Mouse (Mus musculus) intestine, embryonic 14.5 days (tissue): ENCODE results near the gene 0610010K14Rik. TPM values are rescaled to one million over a fixed set of nuclear protein-coding genes. Genes with fewer than 3 reads are reported as not detected.
A peak's percentile ranks its signal among the peaks of the same experiment; 100 is the strongest.

Experiments
- ATAC-seq: fragments of 200-750 bp; cut with Nextera tagmentation; replicated peaks from 2 replicates; pipeline ENCODE4 v1.8.0; 2017; ENCODE audit warnings: low read depth, moderate number of reproducible peaks, moderate TSS enrichment, moderate library complexity; ENCODE audit not compliant: low FRiP score, low TSS enrichment
- DNase-seq: peaks from one replicate; pipeline ENCODE4 v3.0.0-alpha.2; 2018; ENCODE audit warnings: low spot score
- H3K27ac ChIP-seq: fragments of 300-500 bp; sonication (generic); 2 replicates; pipeline ENCODE4 v1.5.1; 2014; ENCODE audit warnings: low read depth, mild to moderate bottlenecking, control low read depth
- H3K27me3 ChIP-seq: fragments of 300-500 bp; sonication (generic); replicated peaks from 2 replicates; pipeline ENCODE4 v1.6.1; 2014; ENCODE audit warnings: low read length, control low read depth; ENCODE audit not compliant: control insufficient read depth, insufficient read depth
- H3K36me3 ChIP-seq: fragments of 300-500 bp; sonication (generic); 2 replicates; pipeline ENCODE4 v1.6.1; 2014; ENCODE audit warnings: low read length, control low read depth; ENCODE audit not compliant: control insufficient read depth, insufficient read depth
- H3K4me1 ChIP-seq: fragments of 300-500 bp; sonication (generic); replicated peaks from 2 replicates; pipeline ENCODE4 v1.6.1; 2014; ENCODE audit warnings: low read length, control low read depth, mixed read lengths; ENCODE audit not compliant: control insufficient read depth, insufficient read depth
- H3K4me2 ChIP-seq: fragments of 300-500 bp; sonication (generic); 2 replicates; pipeline ENCODE4 v1.6.1; 2014; ENCODE audit warnings: low read length
- H3K4me3 ChIP-seq: fragments of 300-500 bp; sonication (generic); 2 replicates; pipeline ENCODE4 v1.5.1; 2014; ENCODE audit warnings: low read depth, low read length, control low read depth, mixed read lengths
- H3K9ac ChIP-seq: fragments of 300-500 bp; sonication (generic); 2 replicates; pipeline ENCODE4 v1.6.1; 2014; ENCODE audit warnings: mild to moderate bottlenecking, low read length
- H3K9me3 ChIP-seq: fragments of 300-500 bp; sonication (generic); 2 replicates; pipeline ENCODE4 v1.6.1; 2016; ENCODE audit warnings: low read length, control low read depth; ENCODE audit not compliant: control insufficient read depth
- WGBS: fragments of 180-500 bp; shearing (Covaris S2); extraction: QIAGEN DNeasy Blood & Tissue Kit; methylation state at CpG from one replicate; pipeline ENCODE4 v1.1.7; 2014; 5-methylcytosine and 5-hydroxymethylcytosine counted together
- polyA plus RNA-seq: library from polyadenylated mRNA; unstranded; fragments of >200 nt; fragmentation: Nextera tagmentation; extraction: Ambion mirVana; gene quantifications from 2 replicates; pipeline ENCODE4 v1.2.1, GENCODE M21; 2014

0610010K14Rik gene
- polyA plus RNA-seq, 1 experiment from 2014 or later, result 159 TPM

GRCm38 (mm10) chr11:70221603-70222500, 15.9 kb downstream of the 0610010K14Rik start:
- no peak; the same call in 1 of the 2 replicates for ATAC-seq
- H3K4me1 ChIP-seq, result peaks cover 5% of the 10 kb centered on the region; the same call in 1 of the 2 replicates

GRCm38 (mm10) chr11:70220731-70221602, 16.7 kb downstream of the 0610010K14Rik start, which contains the start of gene Slc16a13:
Gene Slc16a13, minus strand, starts transcription at chr11:70221064.
- peak within 1 kb of the TSS; percentile 87 for H3K27ac ChIP-seq
- ATAC-seq (peak; percentile 92), DNase-seq (peak; percentile 92)
- H3K4me2 ChIP-seq, result peak within 1 kb of the TSS; percentile 96
- under 1% methylated on average over 28 of the region's 28 CpGs for WGBS
- peaks cover 26% of the 10 kb centered on the region for H3K27me3 ChIP-seq
- H3K9ac ChIP-seq, result peak within 1 kb of the TSS; percentile 64
- H3K4me1 ChIP-seq, result peaks cover 5% of the 10 kb centered on the region; the same call in 1 of the 2 replicates
- H3K9me3 ChIP-seq, result no peaks in the 10 kb centered on the region
- peak within 1 kb of the TSS; percentile 55 for H3K4me3 ChIP-seq
- H3K36me3 ChIP-seq, result peaks cover 13% of the 10 kb centered on the region; the same call in 1 of the 2 replicates

More at GRCm38 (mm10) chr11:70221603-70222500, 15.9 kb downstream of the 0610010K14Rik start:
- Histone ChIP-seq H3K4me3 (peak overlapping the region; percentile 55), H3K27ac (peak overlapping the region; percentile 87), H3K4me2 (peak overlapping the region; percentile 96), H3K9ac (peak overlapping the region; percentile 64), H3K36me3 (peaks cover 8% of the 10 kb centered on the region; the same call in 1 of the 2 replicates), H3K9me3 (no peaks in the 10 kb centered on the region), H3K27me3 (peaks cover 26% of the 10 kb centered on the region)
- WGBS, result 7% methylated on average over 14 of the region's 14 CpGs
- peak; percentile 66 for DNase-seq

- WGBS, result 3% methylated on average over 24 of the region's 24 CpGs
- peak overlapping the region; percentile 64 for H3K9ac ChIP-seq
- H3K4me3 ChIP-seq, result peak overlapping the region; percentile 55
- peaks cover 26% of the 10 kb centered on the region for H3K27me3 ChIP-seq
- ATAC-seq, result no peak
- peaks cover 13% of the 10 kb centered on the region; the same call in 1 of the 2 replicates for H3K36me3 ChIP-seq
- peak overlapping the region; percentile 87 for H3K27ac ChIP-seq
- DNase-seq, result no peak
- H3K4me2 ChIP-seq, result peak overlapping the region; percentile 96
- peaks cover 5% of the 10 kb centered on the region; the same call in 1 of the 2 replicates for H3K4me1 ChIP-seq
- H3K9me3 ChIP-seq, result no peaks in the 10 kb centered on the region
Measured at GRCm38 (mm10) chr11:70220323-70220722, 17.4 kb downstream of the 0610010K14Rik start.

GRCm38 (mm10) chr11:70219873-70220272, 17.8 kb downstream of the 0610010K14Rik start:
- DNase-seq, result no peak
- ATAC-seq, result no peak
- H3K27me3 ChIP-seq, result peaks cover 26% of the 10 kb centered on the region

GRCm38 (mm10) chr11:70218741-70219470, 18.8 kb downstream of the 0610010K14Rik start:
- 89% methylated on average over 15 of the region's 15 CpGs for WGBS
- no peak overlapping the region for H3K9ac ChIP-seq
- H3K4me2 ChIP-seq, result peak overlapping the region; percentile 96
- no peaks in the 10 kb centered on the region for H3K9me3 ChIP-seq
- H3K27me3 ChIP-seq, result peaks cover 31% of the 10 kb centered on the region
- H3K4me1 ChIP-seq, result peaks cover 13% of the 10 kb centered on the region
- no peak for DNase-seq
- no peak overlapping the region for H3K27ac ChIP-seq
- H3K36me3 ChIP-seq, result peaks cover 13% of the 10 kb centered on the region; the same call in 1 of the 2 replicates
- H3K4me3 ChIP-seq, result no peak overlapping the region
- no peak for ATAC-seq

More at GRCm38 (mm10) chr11:70219873-70220272, 17.8 kb downstream of the 0610010K14Rik start:
- peaks cover 5% of the 10 kb centered on the region; the same call in 1 of the 2 replicates for H3K4me1 ChIP-seq
- H3K9me3 ChIP-seq, result no peaks in the 10 kb centered on the region
- H3K27ac ChIP-seq, result peak overlapping the region; percentile 87; the same call in 1 of the 2 replicates
- peak overlapping the region; percentile 64 for H3K9ac ChIP-seq
- peaks cover 13% of the 10 kb centered on the region; the same call in 1 of the 2 replicates for H3K36me3 ChIP-seq
- 62% methylated on average over 7 of the region's 7 CpGs for WGBS
- peak overlapping the region; percentile 55 for H3K4me3 ChIP-seq
- H3K4me2 ChIP-seq, result peak overlapping the region; percentile 96

GRCm38 (mm10) chr11:70218039-70218438, 19.7 kb downstream of the 0610010K14Rik start:
- H3K36me3 ChIP-seq, result peaks cover 13% of the 10 kb centered on the region; the same call in 1 of the 2 replicates
- H3K4me3 ChIP-seq, result no peak overlapping the region
- H3K4me2 ChIP-seq, result no peak overlapping the region
- WGBS, result 69% methylated on average over 4 of the region's 4 CpGs
- no peak for ATAC-seq
- H3K9me3 ChIP-seq, result no peaks in the 10 kb centered on the region
- peaks cover 13% of the 10 kb centered on the region for H3K4me1 ChIP-seq
- no peak overlapping the region for H3K9ac ChIP-seq
- DNase-seq, result no peak
- no peak overlapping the region for H3K27ac ChIP-seq
- peaks cover 40% of the 10 kb centered on the region for H3K27me3 ChIP-seq

GRCm38 (mm10) chr11:70216103-70216502, 21.6 kb downstream of the 0610010K14Rik start:
- 74% methylated on average over 3 of the region's 3 CpGs for WGBS
- H3K4me3 ChIP-seq, result no peak overlapping the region
- no peak for ATAC-seq
- peaks cover 13% of the 10 kb centered on the region; the same call in 1 of the 2 replicates for H3K36me3 ChIP-seq
- no peak overlapping the region for H3K4me2 ChIP-seq
- no peaks in the 10 kb centered on the region for H3K9me3 ChIP-seq
- no peak overlapping the region for H3K27ac ChIP-seq
- DNase-seq, result no peak
- peaks cover 41% of the 10 kb centered on the region for H3K27me3 ChIP-seq
- no peak overlapping the region for H3K9ac ChIP-seq
- H3K4me1 ChIP-seq, result peaks cover 13% of the 10 kb centered on the region
